Mouse (Mus musculus) heart, postnatal 0 days (tissue): ENCODE measurements around the gene Ap3s2.

ENCODE experiments used
- CTCF ChIP-seq: IDR thresholded peaks from 2 replicates; pipeline ENCODE4 v1.5.1; 2016; ENCODE audit warnings: antibody characterized with exemption, control low read depth, low read depth
- EP300 ChIP-seq: IDR thresholded peaks from 2 replicates; pipeline ENCODE4 v1.6.1; 2016; ENCODE audit warnings: antibody characterized with exemption, low read depth

GRCm38 (mm10) chr7:79888603-79889002 is 31.8 kb downstream of the Ap3s2 start:
- TF ChIP-seq CTCF (no peak), EP300 (no peak)
